Mouse (Mus musculus) kidney, postnatal 0 days (tissue): ENCODE measurements around the gene Xpot. TPM values are rescaled to one million over a fixed set of nuclear protein-coding genes. Genes with fewer than 3 reads are reported as not detected.

Experiments
- ATAC-seq: fragments of 200-750 bp; cut with Nextera tagmentation; replicated peaks from 2 replicates; pipeline ENCODE4 v1.8.0; 2017; ENCODE audit warnings: low read depth, moderate number of reproducible peaks, moderate TSS enrichment, moderate library complexity; ENCODE audit not compliant: low FRiP score
- DNase-seq: peaks from one replicate; pipeline ENCODE4 v3.0.0-alpha.2; 2016; ENCODE audit warnings: low spot score
- H3K27ac ChIP-seq: fragments of 300-500 bp; sonication (generic); 2 replicates; pipeline ENCODE4 v1.5.1; 2014; ENCODE audit warnings: mild to moderate bottlenecking
- H3K27me3 ChIP-seq: fragments of 300-500 bp; sonication (generic); 2 replicates; pipeline ENCODE4 v1.6.1; 2014; ENCODE audit warnings: low read length, mixed read lengths; ENCODE audit not compliant: insufficient read depth
- H3K36me3 ChIP-seq: fragments of 300-500 bp; sonication (generic); 2 replicates; pipeline ENCODE4 v1.6.1; 2014; ENCODE audit warnings: low read length, mixed read lengths; ENCODE audit not compliant: insufficient read depth
- H3K4me1 ChIP-seq: fragments of 300-500 bp; sonication (generic); replicated peaks from 2 replicates; pipeline ENCODE4 v1.6.1; 2014; ENCODE audit warnings: antibody characterized with exemption, low read length, mixed read lengths; ENCODE audit not compliant: insufficient read depth
- H3K4me2 ChIP-seq: fragments of 300-500 bp; sonication (generic); 2 replicates; pipeline ENCODE4 v1.6.1; 2014; ENCODE audit warnings: mild to moderate bottlenecking, low read length, moderate library complexity, mixed read lengths
- H3K4me3 ChIP-seq: fragments of 300-500 bp; sonication (generic); replicated peaks from 2 replicates; pipeline ENCODE4 v1.5.1; 2014; ENCODE audit warnings: low read depth, low read length
- H3K9ac ChIP-seq: fragments of 300-500 bp; sonication (generic); 2 replicates; pipeline ENCODE4 v1.6.1; 2014; ENCODE audit warnings: low read depth, low read length
- H3K9me3 ChIP-seq: fragments of 300-500 bp; sonication (generic); replicated peaks from 2 replicates; pipeline ENCODE4 v1.6.1; 2016; ENCODE audit warnings: low read length, inconsistent platforms, mixed read lengths
- CTCF ChIP-seq: IDR thresholded peaks from 2 replicates; pipeline ENCODE4 v1.5.1; 2016; ENCODE audit warnings: antibody characterized with exemption, low read depth, mild to moderate bottlenecking, moderate library complexity
- WGBS: fragments of 180-500 bp; shearing (Covaris S2); extraction: QIAGEN DNeasy Blood & Tissue Kit; methylation state at CpG from one replicate; pipeline ENCODE4 v1.1.7; 2014; 5-methylcytosine and 5-hydroxymethylcytosine counted together
- polyA plus RNA-seq: library from polyadenylated mRNA; unstranded; fragments of >200 nt; fragmentation: Nextera tagmentation; extraction: Ambion mirVana; gene quantifications from 2 replicates; pipeline ENCODE4 v1.2.1, GENCODE M21; 2015

Xpot gene
- polyA plus RNA-seq, 1 experiment from 2014 or later: 33.0 TPM

DNA sequence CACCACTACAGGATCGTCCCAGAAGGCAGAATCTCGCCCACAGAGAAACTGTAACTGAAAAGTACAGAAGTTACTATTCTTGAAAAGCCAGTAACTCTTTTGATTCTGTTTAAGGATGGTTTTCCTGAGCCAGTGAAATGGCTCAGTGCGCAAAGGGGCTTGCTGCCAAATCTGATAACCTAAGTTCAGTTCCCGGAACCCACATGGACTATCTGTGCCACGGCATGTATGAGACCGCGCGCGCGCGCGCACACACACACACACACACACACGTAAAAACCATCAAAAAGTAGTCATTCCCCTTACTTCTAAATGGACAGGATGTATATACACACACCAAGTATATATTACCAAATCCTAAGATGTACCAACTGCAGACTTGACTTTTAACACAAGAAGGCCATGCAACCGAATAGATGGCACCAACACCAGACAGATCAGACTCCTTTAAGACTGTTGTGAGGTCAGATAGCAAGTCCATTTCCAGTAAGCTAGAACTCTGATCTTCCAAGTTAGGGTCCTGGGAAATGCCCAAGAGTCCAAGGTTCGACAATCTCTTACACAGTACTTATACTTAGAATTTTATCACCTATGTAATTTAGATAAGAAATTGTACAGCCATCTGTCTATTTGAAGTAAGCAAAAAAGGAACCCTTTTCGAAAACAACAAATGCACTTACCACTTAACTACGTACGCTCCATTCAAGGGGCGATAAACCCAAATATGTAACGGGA, 40.9 kb downstream of the Xpot start:
- Histone ChIP-seq H3K27me3 (no peaks in the 10 kb centered on the region), H3K4me3 (peak overlapping the region; percentile 86), H3K4me2 (peak overlapping the region; percentile 67), H3K36me3 (peaks cover 30% of the 10 kb centered on the region), H3K27ac (no peak overlapping the region), H3K9ac (peak overlapping the region; percentile 91), H3K4me1 (no peaks in the 10 kb centered on the region; the same call in 1 of the 2 replicates), H3K9me3 (no peaks in the 10 kb centered on the region)
- DNase-seq (no peak), ATAC-seq (no peak)
- WGBS: 83% methylated on average over 20 of the region's 20 CpGs
- TF ChIP-seq CTCF: no peak

GRCm38 (mm10) chr10:121584033-121584432, 42.1 kb downstream of the Xpot start:
- DNase-seq (no peak), ATAC-seq (no peak)
- 95% methylated on average over 10 of the region's 10 CpGs for WGBS
- H3K9me3 ChIP-seq: no peaks in the 10 kb centered on the region
- H3K36me3 ChIP-seq: peaks cover 30% of the 10 kb centered on the region
- no peak overlapping the region for H3K27ac ChIP-seq
- H3K4me3 ChIP-seq: no peak overlapping the region
- no peak for TF ChIP-seq CTCF
- no peaks in the 10 kb centered on the region; the same call in 1 of the 2 replicates for H3K4me1 ChIP-seq
- no peak overlapping the region for H3K4me2 ChIP-seq
- H3K9ac ChIP-seq: no peak overlapping the region
- H3K27me3 ChIP-seq: no peaks in the 10 kb centered on the region

- Histone ChIP-seq H3K27me3 (no peaks in the 10 kb centered on the region), H3K4me1 (no peaks in the 10 kb centered on the region; the same call in 1 of the 2 replicates), H3K27ac (no peak overlapping the region), H3K4me2 (no peak overlapping the region), H3K4me3 (no peak overlapping the region), H3K36me3 (peaks cover 30% of the 10 kb centered on the region), H3K9ac (no peak overlapping the region), H3K9me3 (no peaks in the 10 kb centered on the region)
- TF ChIP-seq CTCF: no peak
- 76% methylated on average over 12 of the region's 12 CpGs for WGBS
- DNase-seq (no peak), ATAC-seq (no peak)
These were observed 43.1 kb downstream of the Xpot start for GRCm38 (mm10) chr10:121583016-121583415.

DNA sequence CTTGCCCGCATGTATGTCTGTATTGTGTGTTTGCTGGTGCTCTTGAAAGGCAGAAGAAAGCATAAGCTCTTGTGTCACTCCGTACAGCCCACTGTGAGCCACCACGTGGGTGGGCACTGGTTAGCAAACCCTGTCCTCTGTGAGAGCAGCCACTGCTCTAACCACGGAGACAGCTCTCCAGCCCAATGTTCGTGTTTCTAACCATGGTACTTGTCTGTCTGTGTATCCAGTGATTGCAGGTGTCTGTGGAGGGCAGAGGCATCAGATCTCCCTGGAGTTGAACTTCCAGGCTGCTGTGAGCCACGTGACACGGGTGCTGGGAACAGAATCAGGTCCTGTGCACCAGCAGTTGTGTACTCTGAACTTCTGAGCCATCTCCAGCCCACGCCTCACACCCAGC, 43.8 kb downstream of the Xpot start:
- no peak for ATAC-seq
- 93% methylated on average over 8 of the region's 8 CpGs for WGBS
- no peak for TF ChIP-seq CTCF

DNA sequence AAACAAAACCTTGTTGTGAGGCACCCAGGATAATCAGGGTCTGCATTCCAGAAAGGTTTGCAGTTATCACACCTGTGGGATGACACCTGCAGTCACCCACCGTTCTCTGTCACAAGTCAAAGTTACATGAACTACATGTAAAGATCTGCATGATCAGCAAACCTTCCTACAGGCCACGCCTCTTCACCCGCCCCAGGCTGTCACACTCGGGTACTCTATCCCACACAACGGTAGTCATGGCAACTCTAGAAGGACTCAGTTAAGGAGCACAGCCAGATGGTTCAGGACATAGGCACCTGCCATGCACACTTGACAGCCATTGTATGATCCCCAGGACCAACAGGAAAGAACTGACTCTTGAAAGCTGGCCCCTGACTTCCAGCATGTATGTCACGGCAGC, 44.7 kb downstream of the Xpot start:
- H3K27me3 ChIP-seq: no peaks in the 10 kb centered on the region
- no peak overlapping the region for H3K4me3 ChIP-seq
- no peak for TF ChIP-seq CTCF
- H3K4me1 ChIP-seq: no peaks in the 10 kb centered on the region; the same call in 1 of the 2 replicates
- 65% methylated on average over 6 of the region's 6 CpGs for WGBS
- H3K9me3 ChIP-seq: no peaks in the 10 kb centered on the region
- H3K9ac ChIP-seq: no peak overlapping the region
- DNase-seq: peak; percentile 36
- H3K36me3 ChIP-seq: peaks cover 30% of the 10 kb centered on the region
- peak; percentile 60; the same call in 1 of the 2 replicates for ATAC-seq
- no peak overlapping the region for H3K27ac ChIP-seq
- no peak overlapping the region for H3K4me2 ChIP-seq

More for the DNA sequence above, 43.8 kb downstream of the Xpot start:
- no peaks in the 10 kb centered on the region; the same call in 1 of the 2 replicates for H3K4me1 ChIP-seq
- no peaks in the 10 kb centered on the region for H3K9me3 ChIP-seq
- no peak overlapping the region for H3K9ac ChIP-seq
- H3K27ac ChIP-seq: no peak overlapping the region
- no peak overlapping the region for H3K4me3 ChIP-seq
- no peak overlapping the region for H3K4me2 ChIP-seq
- no peak for DNase-seq
- H3K36me3 ChIP-seq: peaks cover 30% of the 10 kb centered on the region
- H3K27me3 ChIP-seq: no peaks in the 10 kb centered on the region

DNA sequence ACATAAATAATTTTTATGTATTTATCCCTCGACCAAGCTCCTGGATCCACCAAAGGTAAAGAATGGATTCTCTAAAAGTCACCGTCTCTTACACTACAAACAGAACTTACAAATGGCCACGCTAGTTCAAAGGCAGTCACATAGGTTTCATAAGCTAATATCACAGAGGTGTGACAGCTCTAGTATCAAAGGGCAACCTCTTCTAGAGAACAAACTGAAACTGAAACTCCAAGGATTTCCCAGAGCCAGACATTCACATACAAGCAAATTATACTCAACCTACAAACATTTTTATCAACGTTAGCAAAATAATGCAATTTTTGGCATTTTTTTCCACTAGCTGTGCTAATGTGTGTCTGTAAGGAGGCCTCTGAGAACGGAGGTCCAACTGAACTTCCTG, 45.8 kb downstream of the Xpot start:
- DNase-seq: no peak
- H3K9me3 ChIP-seq: no peaks in the 10 kb centered on the region
- WGBS: 95% methylated on average over 5 of the region's 5 CpGs
- no peak overlapping the region for H3K9ac ChIP-seq
- H3K27me3 ChIP-seq: no peaks in the 10 kb centered on the region
- H3K4me2 ChIP-seq: no peak overlapping the region
- TF ChIP-seq CTCF: no peak
- no peak overlapping the region for H3K27ac ChIP-seq
- H3K4me1 ChIP-seq: no peaks in the 10 kb centered on the region; the same call in 1 of the 2 replicates
- H3K36me3 ChIP-seq: peaks cover 30% of the 10 kb centered on the region
- no peak for ATAC-seq
- no peak overlapping the region for H3K4me3 ChIP-seq
